Mouse (Mus musculus): ENCODE measurements at regions not wholly inside any gene's neighbourhood (a gene's known extent, or its start where the extent isn't known, plus 50 kb on each side); places are given as distances from the start of the nearest gene placed in this dataset.

DNA sequence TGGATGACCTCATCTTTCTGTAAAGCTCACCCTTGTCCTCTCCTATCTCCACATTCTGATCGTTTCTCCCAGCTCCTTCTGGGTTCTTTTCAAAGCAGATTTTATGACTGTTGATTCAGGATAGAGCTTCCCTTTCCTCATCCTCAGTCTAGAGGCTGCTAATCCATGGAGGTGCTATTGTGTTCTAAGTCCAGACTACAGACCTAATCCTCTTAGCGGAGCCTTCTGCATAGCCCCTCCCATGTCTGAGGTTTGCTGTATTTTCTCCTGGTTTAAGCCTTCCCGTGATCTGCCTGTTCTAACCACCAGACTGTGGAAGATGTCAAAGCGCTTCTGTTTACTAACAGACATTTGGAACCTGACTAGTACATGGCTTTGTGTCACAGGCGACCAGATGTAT, 294.0 kb upstream of the Cdh4 start:
- TF ChIP-seq EP300 (optimal IDR thresholded peaks at IDR 0.05) (no peak), CTCF (IDR thresholded peaks at IDR 0.05; ENCODE audit: low read depth) (no peak)
